Mouse (Mus musculus) adrenal gland, postnatal 10 days (tissue): ENCODE results near the gene Pofut1. TPM values are rescaled to one million over a fixed set of nuclear protein-coding genes. Genes with fewer than 3 reads are reported as not detected.
"Not testable (repeated sequence)": the region's sequence is repeated elsewhere in the genome, so short reads cannot be mapped to it uniquely, and the experiment has no call there.

ENCODE experiments used
- DNase-seq: peaks from one replicate; pipeline ENCODE4 v3.0.0; 2021; ENCODE audit warnings: mixed read lengths
- total RNA-seq, 2 experiments: library from RNA; stranded (reverse); gene quantifications; 2 replicates each; pipeline ENCODE4 v1.2.3; 2021

Gene Pofut1
- total RNA-seq, 2 experiments from 2014 or later = 24.2 to 38.0 TPM

DNA sequence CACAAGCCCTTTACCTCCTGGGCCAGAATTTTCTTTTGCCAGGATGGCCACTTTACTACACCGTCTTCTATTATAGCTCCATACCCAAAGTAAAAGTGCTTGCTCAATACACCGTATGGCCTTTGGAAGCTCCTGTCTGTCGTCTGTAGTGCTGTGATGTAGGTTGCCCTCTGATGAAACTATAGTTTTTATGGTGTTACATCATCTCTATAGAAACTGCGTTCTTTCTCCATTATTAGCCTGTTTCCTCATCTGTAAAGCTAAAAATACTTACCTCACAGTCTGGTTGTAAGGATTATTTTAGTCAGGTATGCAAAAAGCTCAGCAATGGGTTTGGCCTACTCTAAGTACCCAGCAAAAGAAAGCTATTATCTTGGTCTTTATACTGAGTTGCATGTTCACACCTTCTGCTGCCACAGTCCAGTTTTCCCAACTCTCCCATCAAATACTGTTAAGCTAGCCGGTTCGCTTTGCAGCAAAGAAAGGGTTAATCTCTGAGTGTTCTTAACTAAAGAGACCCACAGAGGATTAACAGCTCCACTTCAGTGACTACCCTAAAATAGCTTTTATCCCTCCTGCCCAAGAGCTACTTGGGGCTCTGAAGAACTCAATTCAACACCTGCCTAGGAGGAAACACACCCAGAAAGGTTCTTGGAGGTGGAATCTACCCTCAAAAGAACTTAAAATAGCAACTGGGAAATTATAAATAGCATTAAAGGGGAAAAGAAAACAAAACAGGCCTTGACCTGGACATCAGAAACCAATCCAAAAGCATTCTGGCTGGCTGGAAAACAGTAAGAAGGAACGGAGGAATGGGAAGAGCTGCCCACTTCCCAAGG is 2.1 kb upstream of the Pofut1 start:
- no peak for DNase-seq

- peak; percentile 51 for DNase-seq
Measured at GRCm38 (mm10) chr2:153239860-153240480, 1.4 kb upstream of the Pofut1 start.

- peak; percentile 52 for DNase-seq
Measured at GRCm38 (mm10) chr2:153240701-153241235, 565 bp upstream of the Pofut1 start.

- DNase-seq = no peak
Measured at GRCm38 (mm10) chr2:153242156-153242555, 823 bp downstream of the Pofut1 start.

DNA sequence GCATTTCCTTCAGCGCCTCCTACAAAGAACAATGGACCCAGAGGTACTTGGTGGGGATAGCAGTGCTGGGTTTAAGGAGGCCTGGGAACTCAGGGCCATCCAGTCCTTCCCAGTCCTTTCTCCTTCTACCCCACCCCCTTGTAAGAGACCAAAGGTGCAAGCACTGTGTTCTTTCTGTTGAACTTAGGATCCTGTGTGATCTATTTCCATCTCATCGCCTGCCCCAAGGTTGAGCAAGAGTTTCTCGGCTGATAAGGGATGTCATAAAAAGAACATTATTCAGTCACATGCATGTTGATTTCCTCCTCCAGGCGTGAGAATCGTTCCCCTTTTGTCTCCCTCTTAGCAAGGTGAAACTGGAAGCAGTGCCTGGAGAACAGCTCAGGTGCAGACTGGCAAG is 8.4 kb downstream of the Pofut1 start:
- no peak for DNase-seq

- DNase-seq = no peak
Measured at GRCm38 (mm10) chr2:153256604-153257003, 15.3 kb downstream of the Pofut1 start.

GRCm38 (mm10) chr2:153259030-153259863 is 17.9 kb downstream of the Pofut1 start:
- DNase-seq = no peak

- no peak for DNase-seq
Measured at GRCm38 (mm10) chr2:153259864-153260674, 18.7 kb downstream of the Pofut1 start.

DNA sequence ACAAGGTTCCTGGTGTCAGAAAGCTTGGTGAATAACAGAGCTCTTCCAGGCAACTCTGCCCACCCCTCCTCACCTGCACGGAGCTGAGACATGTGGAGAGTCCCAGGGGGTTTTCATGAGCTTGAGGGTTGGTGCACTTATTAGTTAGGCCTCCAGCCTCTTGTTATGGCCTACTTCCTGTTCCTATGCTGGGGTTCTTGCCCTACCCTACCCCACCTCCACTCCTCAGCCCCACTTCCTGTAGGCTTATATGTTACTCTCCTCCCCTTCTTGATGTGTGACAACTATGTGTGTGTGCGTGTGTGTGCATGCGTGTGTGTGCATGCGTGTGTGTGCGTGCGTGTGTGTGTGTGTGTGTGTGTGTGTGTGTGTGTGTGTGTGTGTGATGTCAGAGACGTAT is 21.7 kb downstream of the Pofut1 start:
- DNase-seq = no peak

DNA sequence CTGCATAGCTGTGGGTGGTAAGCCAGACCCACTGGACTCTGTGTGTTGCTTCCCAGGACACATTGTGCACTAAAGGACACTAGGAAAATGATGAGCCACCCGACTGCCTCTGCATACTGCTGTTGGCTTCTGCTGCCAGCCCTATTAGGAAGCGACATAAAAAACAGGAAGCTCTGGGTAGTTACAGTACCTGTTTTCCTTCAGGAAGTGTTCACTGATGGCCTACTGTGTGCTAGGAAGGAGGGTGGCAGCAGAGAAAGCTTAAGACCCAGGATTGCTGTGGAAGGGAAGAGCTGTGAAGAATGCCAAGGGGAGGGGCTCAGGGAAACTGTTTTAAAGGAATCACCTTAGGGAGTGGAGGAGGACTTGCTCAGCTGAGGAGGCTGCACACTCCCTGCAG is 26.0 kb downstream of the Pofut1 start:
- no peak for DNase-seq

- DNase-seq = not testable (repeated sequence)
Measured at GRCm38 (mm10) chr2:153270231-153270915, 29.0 kb downstream of the Pofut1 start.

GRCm38 (mm10) chr2:153274200-153274918 is 33.0 kb downstream of the Pofut1 start:
- not testable (repeated sequence) for DNase-seq

DNA sequence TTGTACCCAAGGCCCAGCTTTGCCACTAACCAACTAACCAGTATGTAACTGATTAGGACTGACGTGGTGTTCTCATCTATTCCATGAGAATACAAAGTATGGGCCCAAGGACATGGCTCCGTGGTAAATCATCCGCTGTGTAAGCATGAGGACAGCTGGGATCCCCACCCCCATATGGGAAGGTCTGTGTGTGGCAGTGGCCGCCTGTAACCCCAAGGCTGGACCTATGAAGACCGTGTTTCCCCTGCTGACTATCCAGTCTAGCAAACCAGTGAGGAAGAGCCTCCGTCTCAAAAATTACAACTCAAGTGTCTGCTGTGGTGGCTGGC is 33.5 kb downstream of the Pofut1 start:
- peak; percentile 56 for DNase-seq

DNA sequence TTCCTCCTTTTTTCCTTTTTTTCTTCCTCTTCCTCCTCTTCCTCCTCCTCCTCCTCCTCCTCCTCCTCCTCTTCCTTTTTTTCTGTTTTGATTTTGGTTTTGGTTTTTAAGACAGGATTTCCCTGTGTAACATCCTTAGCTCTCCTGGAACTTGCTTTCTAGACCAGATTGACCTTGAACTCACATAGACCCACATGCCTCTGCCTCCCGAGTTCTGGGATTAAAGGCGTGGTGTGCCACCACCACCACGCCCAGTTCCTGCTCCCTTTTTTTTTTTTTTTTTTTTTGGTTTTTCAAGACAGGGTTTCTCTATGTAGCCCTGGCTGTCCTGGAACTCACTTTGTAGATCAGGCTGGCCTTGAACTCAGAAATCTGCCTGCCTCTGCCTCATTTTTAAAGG is 34.2 kb downstream of the Pofut1 start:
- DNase-seq = not testable (repeated sequence)

- DNase-seq = no peak
Measured at GRCm38 (mm10) chr2:153276440-153276839, 35.1 kb downstream of the Pofut1 start.

DNA sequence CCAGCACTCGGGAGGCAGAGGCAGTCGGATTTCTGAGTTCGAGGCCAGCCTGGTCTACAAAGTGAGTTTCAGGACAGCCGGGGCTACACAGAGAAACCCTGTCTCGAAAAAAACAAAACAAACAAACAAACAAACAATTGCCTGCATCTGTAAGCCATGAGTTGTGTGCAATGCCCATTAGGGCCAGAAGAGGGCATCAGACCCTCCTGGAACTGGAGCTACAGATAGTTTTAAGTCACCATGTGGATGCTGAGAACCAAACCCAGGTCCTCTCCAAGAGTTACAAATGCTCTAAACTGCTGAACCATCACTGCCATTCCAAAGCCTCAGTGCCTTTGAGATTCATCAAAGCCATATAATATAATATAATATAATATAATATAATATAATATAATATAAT is 35.5 kb downstream of the Pofut1 start:
- DNase-seq = not testable (repeated sequence)

- no peak for DNase-seq
Measured at GRCm38 (mm10) chr2:153278357-153278756, 37.0 kb downstream of the Pofut1 start.

DNA sequence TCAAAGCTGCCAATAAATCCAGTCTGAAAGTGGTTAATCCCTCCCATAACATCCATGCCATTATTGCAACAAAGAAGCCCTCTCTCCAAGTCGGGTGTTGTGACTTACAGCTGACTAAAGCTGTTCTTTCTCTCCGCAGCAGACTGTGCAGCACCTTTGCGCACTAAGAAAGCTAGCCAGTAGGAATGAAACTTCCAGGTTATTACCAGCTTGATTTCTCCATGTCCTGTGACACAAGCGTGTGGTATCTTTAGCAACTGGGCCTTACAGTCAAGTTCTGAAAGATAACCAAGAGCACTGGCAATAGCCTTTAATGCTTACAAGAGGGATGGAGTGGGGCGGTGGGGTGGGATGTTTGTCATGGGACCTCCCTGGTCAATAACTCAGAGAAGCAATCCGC is 42.6 kb downstream of the Pofut1 start:
- no peak for DNase-seq

DNA sequence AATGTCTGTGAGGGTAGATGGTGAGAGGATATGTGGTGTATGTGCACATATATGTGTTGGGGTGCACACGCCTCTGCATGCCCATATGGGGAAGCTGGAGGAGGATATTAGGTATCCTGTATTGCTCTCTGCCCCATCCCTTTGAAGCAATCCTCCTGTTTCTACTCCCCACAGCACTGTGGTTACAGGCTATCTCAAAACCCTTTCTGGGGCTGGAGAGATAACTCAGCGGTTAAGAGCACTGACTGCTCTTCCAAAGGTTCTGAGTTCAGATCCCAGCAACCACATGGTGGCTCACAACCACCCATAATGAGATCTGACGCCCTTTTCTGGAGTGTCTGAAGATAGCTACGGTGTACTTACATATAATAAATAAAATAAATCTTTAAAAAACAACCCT is 45.2 kb downstream of the Pofut1 start:
- no peak for DNase-seq

- DNase-seq = peak; percentile 83
Measured at GRCm38 (mm10) chr2:153287835-153288234, 46.5 kb downstream of the Pofut1 start.
